Mouse (Mus musculus) ES-Bruce4 (cell line): ENCODE measurements around the gene Exoc4.

Experiments
- CTCF ChIP-seq: IDR thresholded peaks from one replicate; pipeline ENCODE4 v1.8.1; 2011; ENCODE audit warnings: low read depth, low read length
- EP300 ChIP-seq: IDR thresholded peaks from 2 replicates; pipeline ENCODE4 v1.6.1; 2011; ENCODE audit warnings: low read depth, low read length; ENCODE audit not compliant: insufficient read depth
- POLR2A ChIP-seq: IDR thresholded peaks from one replicate; pipeline ENCODE4 v1.8.1; 2011; ENCODE audit warnings: low read length; ENCODE audit not compliant: insufficient read depth

DNA sequence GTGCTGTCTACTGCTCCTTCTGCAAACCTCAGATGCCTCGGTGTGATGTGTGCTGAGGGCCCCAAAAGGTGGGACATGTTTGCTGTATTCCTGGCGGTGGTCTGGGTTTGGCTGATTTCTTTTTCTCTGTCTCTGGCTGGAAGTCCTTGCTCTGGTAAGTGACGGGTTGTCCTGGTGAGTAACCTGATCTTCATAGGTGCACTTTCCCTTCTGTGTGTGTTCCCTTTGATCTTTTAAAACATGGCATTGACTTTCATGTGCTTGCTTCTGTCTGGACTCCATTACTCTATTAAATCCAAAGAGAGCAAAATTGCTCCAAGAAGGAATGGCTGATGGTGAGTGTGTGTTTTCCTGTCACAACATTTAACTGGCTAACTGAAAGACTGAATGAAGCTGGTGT lies 12.7 kb downstream of the Exoc4 start:
- no peak for TF ChIP-seq POLR2A
- no peak for TF ChIP-seq EP300
- no peak for TF ChIP-seq CTCF
